Mouse (Mus musculus): ENCODE measurements around the gene Rtn4rl1. TPM values are rescaled to one million over a fixed set of nuclear protein-coding genes. Genes with fewer than 3 reads are reported as not detected.
"Not testable (repeated sequence)": the region's sequence is repeated elsewhere in the genome, so short reads cannot be mapped to it uniquely, and the experiment has no call there.

Rtn4rl1 gene
- polyA plus RNA-seq, 1 experiment: 0.40 TPM

DNA sequence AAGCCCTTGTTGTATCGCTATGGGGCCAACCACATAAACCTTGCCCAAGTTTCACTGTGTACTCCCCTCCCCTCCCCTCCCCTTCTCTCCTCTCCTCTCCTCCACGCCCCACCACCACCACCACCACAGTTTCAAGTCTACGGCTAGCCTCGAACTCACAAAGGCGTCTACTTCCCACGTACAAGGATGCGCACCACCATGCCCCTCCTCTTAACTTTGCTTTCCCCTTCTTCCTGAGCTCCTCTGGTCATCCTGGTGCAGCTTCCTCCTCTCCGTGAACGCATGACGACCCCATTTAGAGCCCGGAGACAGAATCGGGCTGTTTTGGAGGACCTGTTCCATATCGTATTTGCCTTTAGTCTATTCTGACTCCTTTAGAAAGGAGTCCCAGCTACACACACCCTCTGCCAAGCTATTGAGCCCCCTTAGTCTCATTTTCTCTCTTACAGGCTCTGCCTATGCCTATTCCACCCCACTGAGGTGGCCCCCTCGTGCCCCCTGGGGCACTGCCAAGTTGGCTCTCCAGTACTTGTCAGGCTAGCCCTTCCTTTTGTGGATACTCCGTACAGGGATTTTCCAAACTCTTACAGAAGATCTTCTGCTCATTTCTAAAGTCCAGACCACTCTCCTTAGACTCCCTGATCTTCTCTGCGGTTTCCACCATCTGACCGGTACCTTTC lies 22.3 kb upstream of the Rtn4rl1 start:
- Histone ChIP-seq H3K79me2 (ENCODE audit: control insufficient read depth, insufficient read depth) (no peaks in the 10 kb centered on the region), H3ac (ENCODE audit: control insufficient read depth, insufficient read length, low read depth) (no peak overlapping the region), H3K27me3 (ENCODE audit: control insufficient read depth, insufficient read depth, insufficient read length) (no peaks in the 10 kb centered on the region), H3K4me3 (ENCODE audit: insufficient read depth, poor library complexity, severe bottlenecking) (no peak overlapping the region), H3K36me3 (ENCODE audit: control insufficient read depth, insufficient read depth) (no peaks in the 10 kb centered on the region), H3K79me3 (ENCODE audit: low read depth) (no peaks in the 10 kb centered on the region)
- TF ChIP-seq MAX (IDR thresholded peaks at IDR 0.05) (no peak), MYOD1 (IDR thresholded peaks at IDR 0.05; ENCODE audit: control insufficient read depth, insufficient read length, low read depth) (no peak), MYOG (IDR thresholded peaks at IDR 0.05; ENCODE audit: control insufficient read depth, extremely low read depth, insufficient read length) (no peak), CEBPB (IDR thresholded peaks at IDR 0.05; ENCODE audit: low read depth) (no peak), FOSL1 (IDR thresholded peaks at IDR 0.05; ENCODE audit: insufficient read depth, low read length, poor library complexity, severe bottlenecking) (no peak), CTCF (IDR thresholded peaks at IDR 0.05; ENCODE audit: control insufficient read depth, insufficient read depth, insufficient read length) (no peak)

DNA sequence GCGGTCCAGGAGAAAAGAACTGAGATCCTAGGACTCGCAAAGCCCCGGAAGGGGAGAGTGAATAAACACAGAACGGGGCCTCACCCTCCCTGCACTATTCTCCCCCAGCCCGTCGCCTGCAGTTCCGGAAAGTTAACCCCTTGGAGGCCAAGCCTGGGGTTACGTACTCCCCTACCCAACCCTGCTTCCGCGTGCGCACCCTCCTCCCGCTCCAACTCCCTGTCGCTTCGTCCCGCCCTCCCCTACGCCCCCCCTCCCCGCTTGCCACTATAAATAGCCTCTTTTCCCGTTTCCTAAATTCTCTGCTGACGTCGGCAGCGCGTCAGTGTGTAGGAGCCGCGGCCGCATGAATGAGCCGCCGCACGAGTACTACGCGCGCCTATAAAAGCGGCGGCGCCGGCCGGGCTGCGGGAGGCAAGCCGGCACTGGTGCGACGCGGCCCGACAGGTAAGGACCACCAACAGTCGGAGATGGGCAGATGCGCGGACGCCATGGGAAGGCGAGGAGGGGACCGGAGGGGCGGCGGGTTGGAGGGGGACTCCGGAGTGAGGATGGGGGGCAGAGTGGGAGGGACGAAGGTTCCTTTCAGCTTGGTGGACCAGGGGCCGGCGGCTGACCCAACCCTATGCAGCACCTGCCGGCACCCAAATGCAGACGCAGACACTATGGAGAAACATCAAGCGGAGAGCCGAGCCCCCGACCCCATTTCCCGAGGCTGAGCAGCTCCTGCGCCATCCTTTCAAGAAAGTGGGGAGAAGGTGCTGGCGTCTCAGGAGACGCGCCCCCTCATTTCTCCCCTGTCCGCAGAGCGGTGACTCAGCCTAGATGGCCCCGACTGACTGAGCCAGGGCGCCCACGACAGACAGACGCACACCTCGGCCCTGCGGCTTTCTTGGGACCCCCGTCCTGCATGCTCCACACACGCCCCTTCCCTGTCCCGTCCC lies 21.2 kb upstream of the Rtn4rl1 start:
- Histone ChIP-seq H3K4me3 (ENCODE audit: insufficient read depth, poor library complexity, severe bottlenecking) (peak overlapping the region; percentile 34), H3K79me3 (ENCODE audit: low read depth) (peaks cover 1% of the 10 kb centered on the region), H3ac (ENCODE audit: control insufficient read depth, insufficient read length, low read depth) (peak overlapping the region; percentile 46), H3K79me2 (ENCODE audit: control insufficient read depth, insufficient read depth) (peaks cover 4% of the 10 kb centered on the region), H3K27me3 (ENCODE audit: control insufficient read depth, insufficient read depth, insufficient read length) (no peaks in the 10 kb centered on the region), H3K36me3 (ENCODE audit: control insufficient read depth, insufficient read depth) (peaks cover 7% of the 10 kb centered on the region)
- no peak for TF ChIP-seq CTCF (IDR thresholded peaks at IDR 0.05; ENCODE audit: control insufficient read depth, insufficient read depth, insufficient read length)
- no peak for TF ChIP-seq FOSL1 (IDR thresholded peaks at IDR 0.05; ENCODE audit: insufficient read depth, low read length, poor library complexity, severe bottlenecking)
- no peak for TF ChIP-seq USF1 (IDR thresholded peaks at IDR 0.05; ENCODE audit: low read depth)
- TF ChIP-seq CEBPB (IDR thresholded peaks at IDR 0.05; ENCODE audit: low read depth): no peak
- no peak for TF ChIP-seq MYOG (IDR thresholded peaks at IDR 0.05; ENCODE audit: control insufficient read depth, extremely low read depth, insufficient read length)
- no peak for TF ChIP-seq MAX (IDR thresholded peaks at IDR 0.05)
- no peak for TF ChIP-seq MYOD1 (IDR thresholded peaks at IDR 0.05; ENCODE audit: control insufficient read depth, insufficient read length, low read depth)

DNA sequence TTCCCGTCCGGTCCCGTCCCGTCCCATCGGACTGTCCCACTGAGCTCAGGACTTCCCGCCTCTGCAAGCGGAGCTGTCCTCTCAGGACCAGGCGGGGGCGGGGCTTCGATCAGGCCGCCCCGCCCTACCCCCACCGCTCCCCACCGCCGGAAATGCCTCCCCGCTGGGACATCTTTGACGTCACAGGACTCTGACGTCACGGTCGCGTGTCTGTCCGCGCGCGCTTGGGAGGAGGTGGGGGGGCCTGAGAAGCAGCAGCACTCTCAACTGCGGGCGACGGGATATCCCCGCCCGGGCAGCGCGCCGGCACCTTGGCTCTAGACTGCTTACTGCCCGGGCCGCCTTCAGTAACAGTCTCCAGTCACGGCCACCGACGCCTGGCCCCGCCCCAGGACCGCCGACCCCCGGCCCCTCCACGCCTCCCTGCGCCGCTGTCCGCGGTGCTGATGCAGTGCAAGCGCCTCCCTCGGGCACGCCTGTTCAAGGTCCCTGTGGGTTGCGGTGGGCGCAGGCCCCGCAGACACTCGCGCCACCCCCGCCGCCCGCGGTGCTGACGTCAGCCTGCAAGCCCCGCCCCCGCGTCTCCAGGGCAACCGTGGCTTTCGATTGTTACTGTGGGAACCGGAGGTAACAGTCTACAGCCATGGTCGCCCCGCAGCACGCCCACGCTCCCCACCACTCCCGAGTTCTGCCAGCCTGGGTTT lies 20.3 kb upstream of the Rtn4rl1 start:
- H3K27me3 ChIP-seq (ENCODE audit: control insufficient read depth, insufficient read depth, insufficient read length): no peaks in the 10 kb centered on the region
- TF ChIP-seq USF1 (IDR thresholded peaks at IDR 0.05; ENCODE audit: low read depth): no peak
- TF ChIP-seq MYOD1 (IDR thresholded peaks at IDR 0.05; ENCODE audit: control insufficient read depth, insufficient read length, low read depth): no peak
- TF ChIP-seq CTCF (IDR thresholded peaks at IDR 0.05; ENCODE audit: control insufficient read depth, insufficient read depth, insufficient read length): no peak
- TF ChIP-seq MYOG (IDR thresholded peaks at IDR 0.05; ENCODE audit: control insufficient read depth, extremely low read depth, insufficient read length): no peak
- no peak for TF ChIP-seq FOSL1 (IDR thresholded peaks at IDR 0.05; ENCODE audit: insufficient read depth, low read length, poor library complexity, severe bottlenecking)
- no peak for TF ChIP-seq CEBPB (IDR thresholded peaks at IDR 0.05; ENCODE audit: low read depth)
- no peak for TF ChIP-seq MAX (IDR thresholded peaks at IDR 0.05)
- peak overlapping the region; percentile 46 for H3ac ChIP-seq (ENCODE audit: control insufficient read depth, insufficient read length, low read depth)
- peaks cover 8% of the 10 kb centered on the region for H3K79me3 ChIP-seq (ENCODE audit: low read depth)
- peak overlapping the region; percentile 34 for H3K4me3 ChIP-seq (ENCODE audit: insufficient read depth, poor library complexity, severe bottlenecking)
- H3K36me3 ChIP-seq (ENCODE audit: control insufficient read depth, insufficient read depth): peaks cover 13% of the 10 kb centered on the region
- H3K79me2 ChIP-seq (ENCODE audit: control insufficient read depth, insufficient read depth): peaks cover 12% of the 10 kb centered on the region

DNA sequence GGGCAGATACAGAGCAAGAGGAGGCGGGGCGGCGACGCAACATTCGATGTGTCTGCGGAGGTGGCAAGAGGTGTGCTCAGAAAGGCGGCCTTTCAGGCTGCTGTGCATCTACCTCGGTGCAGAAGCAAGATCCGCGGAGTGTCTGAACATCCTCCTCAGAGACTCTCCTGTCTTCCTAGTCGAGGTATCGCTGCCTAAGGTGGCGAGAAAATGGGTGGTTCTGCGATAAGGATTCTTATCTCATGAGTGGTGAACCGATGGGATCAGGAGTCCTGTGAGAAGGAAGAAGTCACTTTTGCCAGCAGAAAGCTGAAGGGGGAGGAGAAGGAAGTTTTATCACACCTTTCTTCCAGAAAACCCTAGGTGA lies 19.8 kb upstream of the Rtn4rl1 start:
- peaks cover 18% of the 10 kb centered on the region for H3K79me2 ChIP-seq (ENCODE audit: control insufficient read depth, insufficient read depth)
- peaks cover 13% of the 10 kb centered on the region for H3K36me3 ChIP-seq (ENCODE audit: control insufficient read depth, insufficient read depth)
- no peak for TF ChIP-seq MYOD1 (IDR thresholded peaks at IDR 0.05; ENCODE audit: control insufficient read depth, insufficient read length, low read depth)
- no peak for TF ChIP-seq MAX (IDR thresholded peaks at IDR 0.05)
- TF ChIP-seq CEBPB (IDR thresholded peaks at IDR 0.05; ENCODE audit: low read depth): no peak
- H3K27me3 ChIP-seq (ENCODE audit: control insufficient read depth, insufficient read depth, insufficient read length): no peaks in the 10 kb centered on the region
- peak overlapping the region; percentile 34 for H3K4me3 ChIP-seq (ENCODE audit: insufficient read depth, poor library complexity, severe bottlenecking)
- peaks cover 9% of the 10 kb centered on the region for H3K79me3 ChIP-seq (ENCODE audit: low read depth)
- no peak overlapping the region for H3ac ChIP-seq (ENCODE audit: control insufficient read depth, insufficient read length, low read depth)

DNA sequence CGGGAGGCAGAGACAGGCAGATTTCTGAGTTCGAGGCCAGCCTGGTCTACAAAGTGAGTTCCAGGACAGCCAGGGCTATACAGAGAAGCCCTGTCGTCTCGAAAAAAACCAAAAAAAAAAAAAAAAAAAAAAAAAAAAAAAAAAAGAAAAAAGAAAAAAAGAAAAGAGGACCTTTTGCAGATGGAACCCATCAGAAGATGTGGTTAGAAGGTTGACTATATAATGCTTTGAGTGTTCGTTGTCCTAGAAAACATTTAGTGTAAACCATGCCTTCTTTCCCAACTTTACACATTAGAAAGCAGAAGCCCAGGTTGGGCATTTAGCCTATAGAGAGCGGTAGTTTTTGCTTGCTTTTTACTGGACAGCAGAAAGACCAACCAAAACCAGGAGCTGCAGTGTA lies 19.0 kb upstream of the Rtn4rl1 start:
- not testable (repeated sequence) for H3K79me3 ChIP-seq (ENCODE audit: low read depth); H3K27me3 ChIP-seq (ENCODE audit: control insufficient read depth, insufficient read depth, insufficient read length); H3ac ChIP-seq (ENCODE audit: control insufficient read depth, insufficient read length, low read depth)

More for the DNA sequence above, 19.0 kb upstream of the Rtn4rl1 start:
- peaks cover 15% of the 10 kb centered on the region for H3K36me3 ChIP-seq (ENCODE audit: control insufficient read depth, insufficient read depth)
- H3K4me3 ChIP-seq (ENCODE audit: insufficient read depth, poor library complexity, severe bottlenecking): not testable (repeated sequence)
- peaks cover 19% of the 10 kb centered on the region for H3K79me2 ChIP-seq (ENCODE audit: control insufficient read depth, insufficient read depth)

All from C2C12 (cell line).